Mouse (Mus musculus): Measurements from ENCODE around the gene Ankrd10.
"Not testable (repeated sequence)": the region's sequence is repeated elsewhere in the genome, so short reads cannot be mapped to it uniquely, and the experiment has no call there.

The Ankrd10 gene

DNA sequence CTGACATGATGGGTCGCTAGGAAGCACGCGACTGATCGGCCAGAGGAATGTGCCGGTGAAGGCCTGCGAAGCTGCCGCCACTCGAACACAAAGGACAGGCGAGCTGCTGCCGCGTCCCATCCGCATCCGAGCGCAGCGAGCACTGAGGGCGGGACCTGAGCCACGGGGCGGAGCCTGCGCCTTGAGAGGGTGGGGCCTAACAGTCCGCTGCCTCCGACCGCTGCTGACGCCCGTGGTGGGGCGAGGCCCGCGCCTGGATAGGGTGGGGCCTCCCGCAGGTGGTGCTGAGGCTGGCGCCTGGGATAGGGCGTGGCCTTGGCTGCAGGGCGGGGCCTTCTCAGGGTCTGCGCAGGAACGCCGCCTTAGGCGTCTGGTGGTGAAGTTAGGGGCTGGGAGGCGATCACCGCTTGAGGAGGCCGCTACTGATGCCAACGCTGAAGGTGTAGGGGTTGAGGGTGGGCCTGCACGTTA is at the start of gene Ankrd10:
TSS of gene Ankrd10 (minus strand) at position 147 of the 471 bp plus-strand sequence.
- peak; percentile 99 for DNase-seq

GRCm38 (mm10) chr8:11684558-11684957 is 49.0 kb upstream of the Ankrd10 start:
- DNase-seq, result no peak

- no peak for DNase-seq
These were observed 32.8 kb upstream of the Ankrd10 start for GRCm38 (mm10) chr8:11668308-11668707.

DNA sequence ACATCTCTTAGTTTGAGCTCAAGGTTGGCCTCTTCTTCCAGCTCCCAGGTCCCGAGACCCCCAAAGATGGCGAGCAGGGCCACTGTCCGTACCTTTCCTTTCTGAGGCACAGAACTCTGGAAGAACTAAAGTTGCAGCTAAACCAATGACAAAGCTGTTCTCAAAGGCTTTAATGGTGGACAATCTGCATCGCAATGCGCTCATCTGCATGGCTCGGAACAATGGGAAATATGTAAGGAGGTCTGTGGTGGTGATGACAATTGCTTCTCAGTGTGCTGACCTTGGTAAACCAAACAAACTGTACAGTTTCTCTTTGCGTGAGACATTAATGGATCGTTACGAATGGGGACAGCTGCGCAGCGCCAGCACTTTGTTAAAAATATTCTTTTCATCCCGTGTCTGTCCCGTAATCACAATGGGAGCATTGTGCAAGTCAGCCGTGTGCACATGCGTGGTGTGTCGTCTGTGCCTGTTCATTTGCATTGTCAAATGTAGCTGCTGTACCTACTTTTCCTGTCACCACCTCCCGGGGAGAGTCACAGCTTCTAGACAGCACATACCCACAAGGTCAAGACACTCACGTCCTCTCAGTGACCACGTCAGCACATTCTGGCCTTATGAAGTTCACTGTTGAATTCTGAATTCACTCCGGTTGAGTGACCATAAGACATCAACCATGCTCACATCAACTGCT is 30.6 kb upstream of the Ankrd10 start:
- not testable (repeated sequence) for DNase-seq

GRCm38 (mm10) chr8:11661969-11662368 is 26.4 kb upstream of the Ankrd10 start:
- no peak for DNase-seq

- no peak for DNase-seq
These were observed 14.5 kb upstream of the Ankrd10 start for GRCm38 (mm10) chr8:11650021-11650420.

- no peak for DNase-seq
These were observed 7.6 kb upstream of the Ankrd10 start for GRCm38 (mm10) chr8:11643123-11643522.

- DNase-seq, result no peak
These were observed 5.0 kb upstream of the Ankrd10 start for GRCm38 (mm10) chr8:11640606-11641005.

- no peak for DNase-seq
These were observed 2.0 kb upstream of the Ankrd10 start for GRCm38 (mm10) chr8:11637531-11637930.

DNA sequence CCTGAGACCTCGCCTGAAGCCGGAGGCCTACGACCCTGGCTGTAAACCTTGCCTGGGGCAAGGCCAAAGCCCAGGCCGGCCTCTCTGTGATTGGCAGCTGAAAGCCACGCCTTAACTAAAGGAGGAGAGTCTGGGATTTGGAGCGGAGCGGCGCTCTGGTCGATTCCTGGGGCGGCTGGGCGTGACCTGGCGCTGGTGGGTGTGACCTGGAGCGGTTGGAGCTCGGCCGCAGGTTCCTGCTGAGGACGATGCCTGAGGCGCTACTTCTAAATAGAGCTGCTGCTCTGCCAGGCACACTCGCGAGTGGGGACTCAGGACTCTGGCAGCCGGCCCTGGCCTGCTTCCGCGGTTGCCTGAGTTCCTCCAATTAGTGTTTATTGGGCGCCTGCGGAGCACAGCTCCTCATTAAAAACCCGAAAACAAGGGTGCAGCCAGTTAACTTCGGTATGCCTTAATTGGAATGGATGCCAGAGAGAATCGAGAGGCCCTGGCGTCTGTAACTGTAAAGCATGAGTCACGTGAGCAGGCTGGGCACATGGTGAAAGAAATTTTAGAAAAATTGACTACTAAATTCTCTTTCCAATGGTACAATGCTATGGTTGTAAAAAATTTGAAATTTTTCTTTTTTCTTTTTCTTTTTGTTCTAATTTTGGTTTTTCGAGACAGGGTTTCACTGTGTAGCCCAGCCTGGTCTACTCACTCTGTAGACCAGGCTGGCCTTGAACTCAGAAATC is 934 bp upstream of the Ankrd10 start:
- DNase-seq, result peak; percentile 94

DNA sequence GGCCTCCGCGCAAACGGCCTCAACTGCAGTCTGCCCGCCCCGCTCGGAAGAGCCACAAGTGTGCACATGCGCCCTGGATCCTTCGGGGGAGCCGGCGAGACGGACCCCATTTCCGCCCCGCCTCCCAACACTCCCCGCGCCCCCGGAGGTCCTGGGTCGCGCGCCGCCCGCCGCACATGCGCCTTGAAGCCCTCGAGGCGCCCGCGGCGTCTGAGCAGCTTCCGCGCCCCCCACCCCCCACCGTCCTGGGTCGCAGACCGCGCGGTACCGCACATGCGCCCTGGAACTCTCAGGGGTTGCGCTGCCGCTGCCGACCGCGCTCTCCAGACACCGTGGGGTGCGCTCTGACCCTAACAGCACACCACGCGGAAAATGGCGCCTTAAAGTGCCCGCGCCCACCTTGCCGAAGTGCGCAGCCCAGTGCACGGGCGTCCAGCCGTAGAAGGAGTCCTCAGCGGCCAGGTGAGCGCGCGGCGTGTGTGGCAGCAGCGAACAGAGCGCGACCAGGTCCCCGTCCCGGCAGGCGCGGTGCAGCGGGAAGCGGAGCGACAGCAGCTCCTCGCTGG is 462 bp downstream of the Ankrd10 start:
- DNase-seq, result peak; percentile 89

- no peak for DNase-seq
These were observed 1.1 kb downstream of the Ankrd10 start for GRCm38 (mm10) chr8:11634331-11635011.

- DNase-seq, result no peak
These were observed 2.1 kb downstream of the Ankrd10 start for GRCm38 (mm10) chr8:11633414-11633813.

DNA sequence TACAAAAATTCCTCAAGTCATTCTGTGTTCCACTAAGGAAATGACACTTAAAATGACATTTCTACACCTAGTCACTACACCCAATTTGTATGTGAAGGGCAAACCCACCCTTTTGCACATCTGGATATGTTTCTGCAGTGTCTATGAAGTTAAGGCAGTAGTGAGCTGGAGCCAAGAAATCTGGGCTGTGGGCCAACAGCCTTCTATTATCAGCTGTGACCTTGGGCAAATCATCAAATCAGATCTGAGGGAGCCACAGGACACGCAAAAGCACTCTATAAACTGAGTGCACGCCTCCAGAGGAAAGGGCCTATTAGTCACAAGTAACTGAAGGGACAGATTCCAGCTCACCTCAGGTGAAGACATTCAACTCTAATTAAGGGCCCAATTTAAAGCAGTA is 3.2 kb downstream of the Ankrd10 start:
- no peak for DNase-seq

- DNase-seq, result no peak
These were observed 6.4 kb downstream of the Ankrd10 start for GRCm38 (mm10) chr8:11629206-11629605.

DNA sequence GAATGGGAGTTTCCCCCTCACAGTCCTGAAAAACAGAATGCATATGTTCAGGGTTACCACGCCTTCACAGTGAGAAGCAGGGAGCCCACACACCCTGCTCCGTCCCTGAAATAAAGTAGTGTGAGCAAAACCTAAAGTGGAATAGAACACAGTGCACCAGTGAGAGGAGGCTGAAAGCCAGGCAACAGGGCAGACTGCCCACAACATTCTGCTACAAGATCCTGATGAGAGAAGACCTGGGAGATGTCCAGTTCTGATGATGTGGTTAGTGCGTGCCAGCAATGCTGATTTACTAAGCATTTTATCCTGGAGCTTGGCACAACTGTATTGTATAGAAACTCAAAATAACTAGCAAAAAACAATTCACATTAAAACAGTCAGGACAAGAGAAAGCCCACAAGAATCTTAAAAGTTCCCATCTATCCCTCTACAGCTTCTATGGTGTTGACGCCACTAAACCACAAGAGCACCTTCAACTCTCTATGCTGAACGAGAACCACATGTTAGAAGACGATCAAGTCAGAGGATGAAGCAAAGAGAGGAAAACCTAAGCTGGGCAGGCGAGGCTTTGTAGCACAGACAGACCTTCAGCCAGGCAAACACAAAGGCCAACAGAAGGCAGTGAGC is 6.9 kb downstream of the Ankrd10 start:
- DNase-seq, result no peak

GRCm38 (mm10) chr8:11627717-11628116 is 7.8 kb downstream of the Ankrd10 start:
- DNase-seq, result no peak

DNA sequence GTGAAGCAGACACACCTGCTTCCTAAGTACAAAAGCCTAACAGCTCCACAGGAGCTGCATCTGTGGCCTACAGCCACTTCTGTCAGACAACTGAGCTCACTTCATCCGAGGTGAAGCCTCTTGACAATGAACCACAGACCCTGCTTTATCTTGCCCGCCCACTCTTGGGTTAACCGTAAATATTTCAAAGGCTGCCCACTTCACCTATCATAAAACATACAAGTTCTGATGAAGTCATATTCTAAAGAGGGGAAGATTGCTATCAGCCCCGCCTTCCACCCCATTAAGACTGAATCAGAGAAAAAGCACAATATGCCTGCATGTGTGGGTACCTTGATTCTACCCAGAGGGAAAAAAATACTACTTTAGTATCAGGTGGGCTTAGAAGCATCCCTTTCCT is 10.5 kb downstream of the Ankrd10 start:
- DNase-seq, result no peak

DNA sequence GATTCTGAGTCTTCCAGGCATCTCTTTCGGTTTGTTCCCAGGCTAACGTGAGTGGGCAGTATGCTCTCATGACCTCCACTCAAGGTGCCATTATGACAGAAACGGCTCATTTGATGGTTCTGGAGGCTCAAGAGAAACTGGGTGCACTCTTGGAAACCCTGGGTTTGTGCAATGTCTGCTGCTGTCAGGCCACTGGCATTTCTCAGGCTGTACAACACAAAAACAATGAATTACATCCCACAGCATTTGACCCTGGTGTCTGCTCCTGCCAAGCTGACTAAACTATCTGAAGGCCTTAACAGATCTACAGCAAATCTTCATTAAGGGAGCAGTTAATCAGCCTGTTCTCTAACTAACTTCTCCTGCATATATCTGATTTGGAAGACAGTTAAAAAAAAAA is 16.5 kb downstream of the Ankrd10 start:
- no peak for DNase-seq

- DNase-seq, result no peak
These were observed 17.5 kb downstream of the Ankrd10 start for GRCm38 (mm10) chr8:11618063-11618462.

DNA sequence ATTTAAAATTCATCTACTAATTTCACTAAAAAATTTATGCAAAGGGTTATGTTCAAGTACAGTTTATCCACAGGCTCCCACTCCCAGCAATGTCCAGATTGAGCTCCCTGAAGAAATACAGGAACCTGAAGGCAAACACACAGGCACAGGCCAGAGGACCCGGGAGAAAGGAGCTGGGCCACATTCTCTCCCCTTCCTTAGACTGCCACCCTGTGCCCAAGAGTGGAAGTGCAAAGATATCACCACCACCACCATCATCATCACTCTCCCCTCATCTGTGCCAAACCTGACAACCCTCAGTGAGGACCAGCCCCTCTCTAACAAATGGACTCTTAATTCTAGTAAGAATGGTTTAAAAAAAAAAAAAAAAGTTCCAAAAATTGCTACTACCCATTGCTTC is 19.3 kb downstream of the Ankrd10 start:
- DNase-seq, result peak; percentile 44

GRCm38 (mm10) chr8:11614126-11614835 is 21.3 kb downstream of the Ankrd10 start:
- DNase-seq, result no peak

Measured in liver (tissue).